Mouse (Mus musculus) common myeloid progenitor, adult 5-6 weeks (primary cell): ENCODE data around the gene Nceh1. TPM values are rescaled to one million over a fixed set of nuclear protein-coding genes. Genes with fewer than 3 reads are reported as not detected.

Source experiments
- ATAC-seq: replicated peaks from 2 replicates; pipeline ENCODE4 v1.8.0; 2016; ENCODE audit warnings: low read depth, mild to moderate bottlenecking, moderate TSS enrichment, inconsistent platforms; ENCODE audit not compliant: poor library complexity, severe bottlenecking
- total RNA-seq: library from RNA; stranded (forward); fragments of 200-1000, 187-1606 nt; gene quantifications from 2 replicates; pipeline ENCODE4 v1.2.3, GENCODE M21; 2017

Nceh1 gene
- total RNA-seq, 1 experiment from 2014 or later = 20.2 TPM

- ATAC-seq = 0 out of 2 replicates have a peak, but pooled peaks have one; percentile 17
Observed at GRCm38 (mm10) chr3:27189320-27190261, 6.8 kb downstream of the Nceh1 start.

- ATAC-seq = no peak
Observed at GRCm38 (mm10) chr3:27190865-27191264, 8.1 kb downstream of the Nceh1 start.

- no peak for ATAC-seq
Observed at GRCm38 (mm10) chr3:27191856-27192255, 9.1 kb downstream of the Nceh1 start.

- peak; percentile 84 for ATAC-seq
Observed at GRCm38 (mm10) chr3:27193844-27194317, 11.1 kb downstream of the Nceh1 start.

- no peak; the same call in 1 of the 2 replicates for ATAC-seq
Observed at GRCm38 (mm10) chr3:27195153-27195552, 12.4 kb downstream of the Nceh1 start.

- no peak for ATAC-seq
Observed at GRCm38 (mm10) chr3:27195573-27196227, 12.9 kb downstream of the Nceh1 start.

- ATAC-seq = no peak
Observed at GRCm38 (mm10) chr3:27196529-27196928, 13.8 kb downstream of the Nceh1 start.

GRCm38 (mm10) chr3:27197816-27198215, 15.1 kb downstream of the Nceh1 start:
- ATAC-seq = no peak

GRCm38 (mm10) chr3:27199120-27199519, 16.4 kb downstream of the Nceh1 start:
- ATAC-seq = no peak

GRCm38 (mm10) chr3:27201728-27202411, 19.1 kb downstream of the Nceh1 start:
- no peak; the same call in 1 of the 2 replicates for ATAC-seq

- ATAC-seq = no peak
Observed at GRCm38 (mm10) chr3:27205068-27205467, 22.3 kb downstream of the Nceh1 start.

GRCm38 (mm10) chr3:27205514-27206220, 22.9 kb downstream of the Nceh1 start:
- ATAC-seq = no peak

GRCm38 (mm10) chr3:27206221-27206560, 23.4 kb downstream of the Nceh1 start:
- no peak for ATAC-seq

GRCm38 (mm10) chr3:27206577-27206976, 23.8 kb downstream of the Nceh1 start:
- no peak for ATAC-seq

GRCm38 (mm10) chr3:27209707-27210106, 26.9 kb downstream of the Nceh1 start:
- peak; percentile 46 for ATAC-seq

GRCm38 (mm10) chr3:27210271-27210670, 27.5 kb downstream of the Nceh1 start:
- ATAC-seq = peak; percentile 85

- no peak for ATAC-seq
Observed at GRCm38 (mm10) chr3:27214016-27214816, 31.5 kb downstream of the Nceh1 start.

GRCm38 (mm10) chr3:27217331-27217730, 34.6 kb downstream of the Nceh1 start:
- no peak for ATAC-seq

- ATAC-seq = peak; percentile 94
Observed at GRCm38 (mm10) chr3:27218604-27219003, 35.8 kb downstream of the Nceh1 start.
